Mouse (Mus musculus): ENCODE data around the gene Fdx1. TPM values are rescaled to one million over a fixed set of nuclear protein-coding genes. Genes with fewer than 3 reads are reported as not detected.

The Fdx1 gene
- polyA plus RNA-seq, 1 experiment from 2014 or later: 126 TPM

DNA sequence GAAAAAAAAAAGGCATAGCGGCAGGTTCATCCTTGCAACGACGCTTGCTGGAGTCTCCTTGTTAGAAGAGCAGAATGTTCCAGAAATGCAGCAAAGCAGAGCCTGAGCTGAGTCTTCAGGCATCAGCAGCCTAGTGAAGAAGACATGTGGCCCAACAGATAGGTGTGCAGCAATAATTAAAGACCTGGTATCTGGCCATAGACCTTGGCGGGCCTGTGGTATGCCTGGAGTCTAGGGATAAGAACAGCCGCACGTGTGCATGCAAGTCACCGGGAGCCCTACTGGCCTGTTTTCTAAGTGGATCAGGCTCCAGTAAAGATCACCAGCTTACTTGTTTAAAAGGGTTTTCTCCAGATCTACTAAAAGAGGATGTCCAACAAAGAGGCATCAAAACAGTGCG, 36.7 kb downstream of the Fdx1 start:
- WGBS: 92% methylated on average over 8 of the region's 8 CpGs
- Histone ChIP-seq H3K36me3 (ENCODE audit: control insufficient read depth, insufficient read depth) (no peaks in the 10 kb centered on the region), H3K9me3 (ENCODE audit: control insufficient read depth) (no peaks in the 10 kb centered on the region), H3K27me3 (replicated peaks; ENCODE audit: control insufficient read depth, insufficient read depth, low read length) (no peaks in the 10 kb centered on the region), H3K4me3 (ENCODE audit: low read depth, low read length) (no peak overlapping the region), H3K4me2 (replicated peaks; ENCODE audit: low read depth) (no peak overlapping the region), H3K4me1 (replicated peaks; ENCODE audit: control insufficient read depth, insufficient read depth, low read length) (no peaks in the 10 kb centered on the region), H3K9ac (ENCODE audit: low read depth, low read length) (no peak overlapping the region), H3K27ac (ENCODE audit: low read depth, low read length) (no peak overlapping the region)
- no peak for TF ChIP-seq CTCF (IDR thresholded peaks at IDR 0.05; ENCODE audit: low read depth)
- no peak for ATAC-seq

DNA sequence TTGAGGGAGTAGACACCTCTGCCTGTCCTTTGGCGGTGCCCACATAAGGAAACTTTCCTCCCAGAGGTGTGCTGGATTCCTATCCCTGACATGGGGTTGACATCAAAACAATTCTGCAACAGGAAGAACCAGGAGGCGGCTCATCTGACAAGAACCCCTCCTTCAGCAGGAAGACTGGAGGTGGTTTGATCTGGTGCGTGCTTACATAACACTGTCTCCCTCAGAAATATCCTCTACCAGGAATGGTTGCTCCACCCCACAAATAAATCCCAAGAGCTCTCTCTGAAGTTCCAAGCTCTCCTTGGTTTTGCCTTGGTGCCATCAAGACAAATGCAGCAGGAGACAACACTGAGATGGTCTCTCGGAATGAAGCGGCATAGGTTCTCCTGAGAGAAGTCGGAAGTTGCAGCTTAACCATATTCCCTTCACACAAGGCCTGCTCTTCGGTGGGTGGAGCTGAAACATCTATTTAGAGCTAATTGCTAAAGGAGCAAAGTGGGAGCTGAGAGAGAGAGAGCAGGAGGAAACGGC, 38.7 kb downstream of the Fdx1 start:
- ATAC-seq: no peak
- no peak overlapping the region for H3K9ac ChIP-seq (ENCODE audit: low read depth, low read length)
- no peak for TF ChIP-seq CTCF (IDR thresholded peaks at IDR 0.05; ENCODE audit: low read depth)
- H3K27ac ChIP-seq (ENCODE audit: low read depth, low read length): no peak overlapping the region
- no peak overlapping the region for H3K4me2 ChIP-seq (replicated peaks; ENCODE audit: low read depth)
- H3K4me3 ChIP-seq (ENCODE audit: low read depth, low read length): no peak overlapping the region
- H3K4me1 ChIP-seq (replicated peaks; ENCODE audit: control insufficient read depth, insufficient read depth, low read length): no peaks in the 10 kb centered on the region
- no peaks in the 10 kb centered on the region for H3K9me3 ChIP-seq (ENCODE audit: control insufficient read depth)
- WGBS: 81% methylated on average over 8 of the region's 8 CpGs
- no peaks in the 10 kb centered on the region for H3K36me3 ChIP-seq (ENCODE audit: control insufficient read depth, insufficient read depth)
- H3K27me3 ChIP-seq (replicated peaks; ENCODE audit: control insufficient read depth, insufficient read depth, low read length): no peaks in the 10 kb centered on the region

DNA sequence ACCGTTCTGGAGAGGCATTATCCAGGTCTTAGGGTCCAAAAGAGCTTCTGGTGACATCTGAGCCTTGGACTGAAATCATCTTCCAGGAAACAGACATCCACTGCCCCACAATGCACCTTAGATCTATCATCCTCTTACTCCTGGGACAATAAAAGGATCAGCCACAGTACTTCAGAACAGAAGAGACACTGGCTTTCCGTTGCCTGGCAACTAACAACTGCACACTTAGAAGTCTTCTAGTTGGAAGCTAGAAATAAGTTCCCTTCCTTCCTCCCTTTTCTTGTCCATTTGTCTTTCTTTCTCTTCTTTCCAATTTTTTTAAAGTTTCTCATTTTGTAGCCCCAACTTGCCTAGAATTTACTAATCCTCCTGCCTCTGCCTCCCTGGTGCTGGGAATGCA, 40.6 kb downstream of the Fdx1 start:
- H3K9me3 ChIP-seq (ENCODE audit: control insufficient read depth): no peaks in the 10 kb centered on the region
- H3K36me3 ChIP-seq (ENCODE audit: control insufficient read depth, insufficient read depth): no peaks in the 10 kb centered on the region
- no peak overlapping the region for H3K4me2 ChIP-seq (replicated peaks; ENCODE audit: low read depth)
- ATAC-seq: no peak
- no peaks in the 10 kb centered on the region for H3K27me3 ChIP-seq (replicated peaks; ENCODE audit: control insufficient read depth, insufficient read depth, low read length)
- no peak overlapping the region for H3K9ac ChIP-seq (ENCODE audit: low read depth, low read length)
- TF ChIP-seq CTCF (IDR thresholded peaks at IDR 0.05; ENCODE audit: low read depth): no peak
- H3K4me1 ChIP-seq (replicated peaks; ENCODE audit: control insufficient read depth, insufficient read depth, low read length): no peaks in the 10 kb centered on the region
- H3K27ac ChIP-seq (ENCODE audit: low read depth, low read length): no peak overlapping the region
- no peak overlapping the region for H3K4me3 ChIP-seq (ENCODE audit: low read depth, low read length)
- 68% methylated on average over 2 of the region's 2 CpGs for WGBS

DNA sequence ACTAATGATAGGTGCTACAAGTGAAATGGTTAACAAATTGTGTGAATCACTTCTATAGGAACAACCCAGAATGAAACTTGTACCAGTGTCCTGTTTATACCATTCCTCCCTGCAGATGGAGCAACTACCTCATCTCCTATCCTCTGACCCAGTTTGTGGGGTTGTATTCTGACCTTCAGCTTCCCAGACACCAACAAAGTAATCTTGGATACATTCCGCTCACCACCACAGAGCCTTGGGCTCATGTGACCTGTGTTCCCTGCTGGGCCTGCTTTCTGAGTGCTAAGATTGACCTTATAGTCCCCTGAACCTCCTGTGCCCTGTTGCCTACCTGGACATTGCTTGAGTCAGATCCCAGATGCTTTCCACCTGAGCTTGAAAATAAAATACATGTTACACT, 47.8 kb downstream of the Fdx1 start:
- Histone ChIP-seq H3K9ac (ENCODE audit: low read depth, low read length) (no peak overlapping the region), H3K9me3 (ENCODE audit: control insufficient read depth) (no peaks in the 10 kb centered on the region), H3K36me3 (ENCODE audit: control insufficient read depth, insufficient read depth) (no peaks in the 10 kb centered on the region), H3K4me1 (replicated peaks; ENCODE audit: control insufficient read depth, insufficient read depth, low read length) (no peaks in the 10 kb centered on the region), H3K4me2 (replicated peaks; ENCODE audit: low read depth) (no peak overlapping the region), H3K27ac (ENCODE audit: low read depth, low read length) (no peak overlapping the region), H3K4me3 (ENCODE audit: low read depth, low read length) (no peak overlapping the region), H3K27me3 (replicated peaks; ENCODE audit: control insufficient read depth, insufficient read depth, low read length) (no peaks in the 10 kb centered on the region)
- no peak for ATAC-seq
- WGBS: 69% methylated on average over 1 of the region's 1 CpGs
- TF ChIP-seq CTCF (IDR thresholded peaks at IDR 0.05; ENCODE audit: low read depth): 0 out of 2 replicates have a peak, but pooled peaks have one; percentile 19

DNA sequence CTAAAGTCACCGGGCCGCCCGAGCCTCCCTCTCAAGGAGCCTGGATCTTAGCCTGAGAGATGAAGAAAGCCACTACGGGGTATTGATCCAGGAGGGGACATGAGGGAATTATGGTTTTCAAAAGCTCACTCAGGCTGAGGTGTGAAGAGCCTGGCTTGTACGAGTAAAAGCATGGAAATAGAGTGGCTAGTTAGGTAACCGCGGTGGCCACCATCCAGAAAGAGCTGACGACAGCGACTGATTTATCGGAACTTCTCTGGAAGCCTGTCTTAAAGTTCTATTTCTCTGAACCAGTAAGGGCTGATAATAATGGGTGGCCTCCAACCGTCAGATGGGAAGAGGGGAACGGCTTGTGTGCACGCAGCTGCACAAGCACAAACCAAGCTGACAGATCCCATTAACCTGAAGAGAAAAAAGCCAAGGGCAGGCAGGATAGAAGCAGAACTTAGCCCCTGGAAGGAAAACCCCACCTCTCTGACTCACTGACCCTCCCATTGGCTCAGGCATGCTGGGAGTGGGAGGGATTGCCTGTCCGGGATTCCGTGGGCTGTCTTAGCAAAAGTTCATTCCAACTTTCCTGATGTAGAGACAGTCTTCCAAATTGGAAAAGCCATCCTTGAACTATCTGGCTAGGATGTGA, 48.8 kb downstream of the Fdx1 start:
- Histone ChIP-seq H3K36me3 (ENCODE audit: control insufficient read depth, insufficient read depth) (no peaks in the 10 kb centered on the region), H3K27ac (ENCODE audit: low read depth, low read length) (no peak overlapping the region), H3K4me2 (replicated peaks; ENCODE audit: low read depth) (no peak overlapping the region), H3K4me1 (replicated peaks; ENCODE audit: control insufficient read depth, insufficient read depth, low read length) (no peaks in the 10 kb centered on the region), H3K4me3 (ENCODE audit: low read depth, low read length) (no peak overlapping the region), H3K27me3 (replicated peaks; ENCODE audit: control insufficient read depth, insufficient read depth, low read length) (no peaks in the 10 kb centered on the region), H3K9ac (ENCODE audit: low read depth, low read length) (no peak overlapping the region), H3K9me3 (ENCODE audit: control insufficient read depth) (no peaks in the 10 kb centered on the region)
- WGBS: 72% methylated on average over 15 of the region's 15 CpGs
- TF ChIP-seq CTCF (IDR thresholded peaks at IDR 0.05; ENCODE audit: low read depth): no peak
- ATAC-seq: no peak

DNA sequence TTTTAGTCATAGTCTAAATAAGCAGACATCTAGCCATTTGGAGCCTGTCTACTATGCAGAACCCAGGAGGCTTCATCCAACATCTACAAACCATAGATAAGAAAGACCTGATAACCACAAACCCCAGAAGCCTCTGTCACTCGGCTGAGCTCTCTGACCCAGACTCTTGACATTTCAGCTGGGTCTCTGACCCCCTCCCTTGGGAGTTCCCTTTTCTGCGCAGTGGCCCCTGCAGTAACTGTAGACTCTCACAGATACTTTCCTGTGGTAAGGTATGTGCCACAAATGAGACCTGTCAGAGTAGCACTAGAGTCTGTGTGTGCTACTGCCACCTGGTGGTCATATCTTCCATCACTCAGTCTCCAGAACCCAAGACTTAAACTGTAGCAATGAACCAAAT, 54.5 kb downstream of the Fdx1 start:
- Histone ChIP-seq H3K27me3 (replicated peaks; ENCODE audit: control insufficient read depth, insufficient read depth, low read length) (no peaks in the 10 kb centered on the region), H3K4me3 (ENCODE audit: low read depth, low read length) (no peak overlapping the region), H3K27ac (ENCODE audit: low read depth, low read length) (no peak overlapping the region), H3K9me3 (ENCODE audit: control insufficient read depth) (no peaks in the 10 kb centered on the region), H3K4me1 (replicated peaks; ENCODE audit: control insufficient read depth, insufficient read depth, low read length) (no peaks in the 10 kb centered on the region), H3K4me2 (replicated peaks; ENCODE audit: low read depth) (no peak overlapping the region), H3K36me3 (ENCODE audit: control insufficient read depth, insufficient read depth) (no peaks in the 10 kb centered on the region), H3K9ac (ENCODE audit: low read depth, low read length) (no peak overlapping the region)
- 6% methylated on average over 2 of the region's 2 CpGs for WGBS
- peak; percentile 95 for TF ChIP-seq CTCF (IDR thresholded peaks at IDR 0.05; ENCODE audit: low read depth)
- ATAC-seq: no peak
